Mouse (Mus musculus) forebrain, embryonic 10.5 days (tissue): ENCODE data around the gene Pdzd3. TPM values are rescaled to one million over a fixed set of nuclear protein-coding genes. Genes with fewer than 3 reads are reported as not detected.
"Not testable (repeated sequence)": the region's sequence is repeated elsewhere in the genome, so short reads cannot be mapped to it uniquely, and the experiment has no call there.

Experiments
- DNase-seq: peaks from one replicate; pipeline ENCODE4 v3.0.0-alpha.2; 2017; ENCODE audit warnings: low spot score; ENCODE audit errors: extremely low spot score
- H3K27ac ChIP-seq: fragments of 300-500 bp; sonication (generic); 2 replicates; pipeline ENCODE4 v1.5.1; 2016; ENCODE audit warnings: mild to moderate bottlenecking
- H3K27me3 ChIP-seq: fragments of 300-500 bp; sonication (generic); 2 replicates; pipeline ENCODE4 v1.6.1; 2016; ENCODE audit warnings: mild to moderate bottlenecking; ENCODE audit not compliant: poor library complexity, severe bottlenecking
- H3K36me3 ChIP-seq: fragments of 300-500 bp; sonication (generic); replicated peaks from 2 replicates; pipeline ENCODE4 v1.6.1; 2016; ENCODE audit warnings: mild to moderate bottlenecking, moderate library complexity
- H3K4me1 ChIP-seq: fragments of 300-500 bp; sonication (generic); 2 replicates; pipeline ENCODE4 v1.6.1; 2016
- H3K4me3 ChIP-seq: fragments of 300-500 bp; sonication (generic); 2 replicates; pipeline ENCODE4 v1.5.1; 2016; ENCODE audit warnings: mild to moderate bottlenecking, moderate library complexity
- H3K9me3 ChIP-seq: fragments of 300-500 bp; sonication (generic); 2 replicates; pipeline ENCODE4 v1.6.1; 2016; ENCODE audit warnings: mild to moderate bottlenecking, moderate library complexity
- WGBS: fragments of 180-500 bp; shearing (Covaris S2); methylation state at CpG from one replicate; pipeline ENCODE4 v1.1.7; 2016; 5-methylcytosine and 5-hydroxymethylcytosine counted together
- polyA plus RNA-seq: library from polyadenylated mRNA; unstranded; fragments of >200 nt; fragmentation: Nextera tagmentation; extraction: Ambion mirVana; gene quantifications from 2 replicates; pipeline ENCODE4 v1.2.1, GENCODE M21; 2016

Gene Pdzd3
- polyA plus RNA-seq, result 0.06 TPM in 1 of 2 replicates, not detected in the other

- DNase-seq, result no peak
- Histone ChIP-seq H3K4me3 (no peak within 1 kb of the TSS), H3K4me1 (peaks cover 59% of the 10 kb centered on the region), H3K27me3 (peaks cover 26% of the 10 kb centered on the region), H3K9me3 (no peaks in the 10 kb centered on the region), H3K36me3 (no peaks in the 10 kb centered on the region), H3K27ac (no peak within 1 kb of the TSS)
- WGBS, result 81% methylated on average over 10 of the region's 10 CpGs
Measured at GRCm38 (mm10) chr9:44251314-44251713, at the start of gene Pdzd3. Pdzd3 (minus strand) TSS chr9:44251471.

- not testable (repeated sequence) for H3K27ac ChIP-seq, H3K4me3 ChIP-seq, H3K27me3 ChIP-seq, DNase-seq, H3K9me3 ChIP-seq
- H3K36me3 ChIP-seq, result peaks cover 76% of the 10 kb centered on the region
- peaks cover 16% of the 10 kb centered on the region for H3K4me1 ChIP-seq
- 97% methylated on average over 3 of the region's 3 CpGs for WGBS
Measured at GRCm38 (mm10) chr9:44300001-44300400, 48.7 kb upstream of the Pdzd3 start.

- Histone ChIP-seq H3K27me3 (peaks cover 26% of the 10 kb centered on the region), H3K4me1 (peaks cover 20% of the 10 kb centered on the region), H3K4me3 (no peak overlapping the region), H3K36me3 (peaks cover 75% of the 10 kb centered on the region), H3K27ac (no peak overlapping the region), H3K9me3 (no peaks in the 10 kb centered on the region; the same call in 1 of the 2 replicates)
- peak; percentile 34 for DNase-seq
- WGBS, result 71% methylated on average over 3 of the region's 3 CpGs
Measured at GRCm38 (mm10) chr9:44292490-44292889, 41.2 kb upstream of the Pdzd3 start.

- 4% methylated on average over 11 of the region's 11 CpGs for WGBS
- no peak for DNase-seq
- Histone ChIP-seq H3K4me1 (peaks cover 39% of the 10 kb centered on the region), H3K36me3 (peaks cover 43% of the 10 kb centered on the region), H3K27me3 (peaks cover 46% of the 10 kb centered on the region), H3K27ac (peak overlapping the region; percentile 81), H3K4me3 (peak overlapping the region; percentile 64), H3K9me3 (no peaks in the 10 kb centered on the region; the same call in 1 of the 2 replicates)
Measured at GRCm38 (mm10) chr9:44288959-44289291, 37.7 kb upstream of the Pdzd3 start.

GRCm38 (mm10) chr9:44288076-44288958, 37.0 kb upstream of the Pdzd3 start, which contains the start of gene Abcg4:
Abcg4 (minus strand) TSS chr9:44288615.
- peaks cover 46% of the 10 kb centered on the region for H3K27me3 ChIP-seq
- peaks cover 38% of the 10 kb centered on the region for H3K36me3 ChIP-seq
- no peaks in the 10 kb centered on the region; the same call in 1 of the 2 replicates for H3K9me3 ChIP-seq
- peak within 1 kb of the TSS; percentile 64 for H3K4me3 ChIP-seq
- H3K27ac ChIP-seq, result peak within 1 kb of the TSS; percentile 81
- peak; percentile 49 for DNase-seq
- under 1% methylated on average over 38 of the region's 38 CpGs for WGBS
- H3K4me1 ChIP-seq, result peaks cover 39% of the 10 kb centered on the region

GRCm38 (mm10) chr9:44287401-44288075, 36.3 kb upstream of the Pdzd3 start:
- peaks cover 39% of the 10 kb centered on the region for H3K4me1 ChIP-seq
- peaks cover 30% of the 10 kb centered on the region for H3K36me3 ChIP-seq
- peaks cover 46% of the 10 kb centered on the region for H3K27me3 ChIP-seq
- peak overlapping the region; percentile 81 for H3K27ac ChIP-seq
- peak overlapping the region; percentile 64 for H3K4me3 ChIP-seq
- peak; percentile 59 for DNase-seq
- 1% methylated on average over 47 of the region's 47 CpGs for WGBS
- no peaks in the 10 kb centered on the region; the same call in 1 of the 2 replicates for H3K9me3 ChIP-seq

GRCm38 (mm10) chr9:44287003-44287400, 35.7 kb upstream of the Pdzd3 start:
- peak overlapping the region; percentile 64 for H3K4me3 ChIP-seq
- no peak for DNase-seq
- WGBS, result 5% methylated on average over 11 of the region's 11 CpGs
- H3K27ac ChIP-seq, result peak overlapping the region; percentile 81
- no peaks in the 10 kb centered on the region; the same call in 1 of the 2 replicates for H3K9me3 ChIP-seq
- peaks cover 39% of the 10 kb centered on the region for H3K4me1 ChIP-seq
- H3K27me3 ChIP-seq, result peaks cover 46% of the 10 kb centered on the region
- H3K36me3 ChIP-seq, result peaks cover 25% of the 10 kb centered on the region

GRCm38 (mm10) chr9:44286256-44286850, 35.1 kb upstream of the Pdzd3 start:
- peak overlapping the region; percentile 64 for H3K4me3 ChIP-seq
- DNase-seq, result no peak
- H3K4me1 ChIP-seq, result peaks cover 39% of the 10 kb centered on the region
- peaks cover 46% of the 10 kb centered on the region for H3K27me3 ChIP-seq
- H3K9me3 ChIP-seq, result no peaks in the 10 kb centered on the region; the same call in 1 of the 2 replicates
- H3K36me3 ChIP-seq, result peaks cover 23% of the 10 kb centered on the region
- no peak overlapping the region for H3K27ac ChIP-seq
- WGBS, result 14% methylated on average over 6 of the region's 6 CpGs

GRCm38 (mm10) chr9:44283183-44283582, 31.9 kb upstream of the Pdzd3 start:
- Histone ChIP-seq H3K4me1 (peaks cover 26% of the 10 kb centered on the region), H3K4me3 (no peak overlapping the region), H3K9me3 (no peaks in the 10 kb centered on the region), H3K36me3 (peaks cover 37% of the 10 kb centered on the region), H3K27ac (no peak overlapping the region), H3K27me3 (peaks cover 27% of the 10 kb centered on the region)
- 77% methylated on average over 5 of the region's 5 CpGs for WGBS
- DNase-seq, result no peak

GRCm38 (mm10) chr9:44269973-44270372, 18.7 kb upstream of the Pdzd3 start:
- Histone ChIP-seq H3K27ac (no peak overlapping the region), H3K4me3 (no peak overlapping the region), H3K4me1 (peaks cover 15% of the 10 kb centered on the region), H3K9me3 (no peaks in the 10 kb centered on the region), H3K27me3 (peaks cover 16% of the 10 kb centered on the region), H3K36me3 (peaks cover 14% of the 10 kb centered on the region)
- WGBS, result 87% methylated on average over 4 of the region's 4 CpGs
- no peak for DNase-seq

- DNase-seq, result no peak
- H3K4me1 ChIP-seq, result peaks cover 21% of the 10 kb centered on the region
- no peak overlapping the region for H3K27ac ChIP-seq
- no peak overlapping the region for H3K4me3 ChIP-seq
- no peaks in the 10 kb centered on the region for H3K9me3 ChIP-seq
- peaks cover 16% of the 10 kb centered on the region for H3K27me3 ChIP-seq
- peaks cover 5% of the 10 kb centered on the region for H3K36me3 ChIP-seq
- WGBS, result 85% methylated on average over 3 of the region's 3 CpGs
Measured at GRCm38 (mm10) chr9:44269077-44269476, 17.8 kb upstream of the Pdzd3 start.

- no peak for DNase-seq
- Histone ChIP-seq H3K36me3 (no peaks in the 10 kb centered on the region), H3K4me3 (peak within 1 kb of the TSS; percentile 63), H3K4me1 (peaks cover 21% of the 10 kb centered on the region), H3K9me3 (no peaks in the 10 kb centered on the region), H3K27me3 (peaks cover 16% of the 10 kb centered on the region), H3K27ac (peak within 1 kb of the TSS; percentile 88)
- 90% methylated on average over 6 of the region's 6 CpGs for WGBS
Measured at GRCm38 (mm10) chr9:44268432-44268831, 17.2 kb upstream of the Pdzd3 start, which contains the start of gene Nlrx1. Nlrx1 (minus strand) TSS chr9:44268599.
